Mouse (Mus musculus): ENCODE measurements around the gene Eml4. TPM values are rescaled to one million over a fixed set of nuclear protein-coding genes. Genes with fewer than 3 reads are reported as not detected.

Eml4 gene
- total and polyA plus RNA-seq, 3 experiments = 38.2 to 75.6 (median 60.1) TPM

- H3K9ac ChIP-seq (ENCODE audit: insufficient read depth, low read depth) = no peak overlapping the region
- H3K27ac ChIP-seq (ENCODE audit: insufficient read depth, low read depth) = no peak overlapping the region
- H3K79me2 ChIP-seq (replicated peaks; ENCODE audit: control insufficient read depth, extremely low read depth, insufficient read depth, poor library complexity, severe bottlenecking) = no peaks in the 10 kb centered on the region
- H3K4me3 ChIP-seq (replicated peaks in 1 of 3; ENCODE audit: low read depth in 2 of 3, low read length in 2 of 3, poor library complexity in 1 of 3) = no peak overlapping the region
- no peak for DNase-seq (ENCODE audit: extremely low read depth)
- peaks cover 0 to 6% of the 10 kb centered on the region in 2 experiments; a peak in 1 of 4 replicates for H3K4me1 ChIP-seq (ENCODE audit: control insufficient read depth in 1 of 2, insufficient read depth in 2 of 2)
- H3K9me3 ChIP-seq (replicated peaks; ENCODE audit: low read length) = no peaks in the 10 kb centered on the region
- in situ Hi-C loops (cut with MboI; ENCODE audit: low pct_ligation_motif_present, low pct_unique_long_range_greater_than_20kb, low sequenced_read_pairs) (no loop called here), dilution Hi-C loops (cut with MboI; ENCODE audit: extremely low pct_ligation_motif_present, extremely low pct_unique_long_range_greater_than_20kb, low sequenced_read_pairs) (no loop called here)
- H3K27me3 ChIP-seq (replicated peaks) = no peaks in the 10 kb centered on the region
- no peak overlapping the region for H3K4me2 ChIP-seq (ENCODE audit: insufficient read depth, low read depth, poor library complexity, severe bottlenecking)
- no peak for TF ChIP-seq EP300 (IDR thresholded peaks at IDR 0.05; ENCODE audit: low read length)
- no peak for TF ChIP-seq MAFK (IDR thresholded peaks at IDR 0.05; ENCODE audit: insufficient replicate concordance, low read length)
- TF ChIP-seq KAT2A (IDR thresholded peaks at IDR 0.05; ENCODE audit: insufficient replicate concordance, low read length) = no peak
- no peak for TF ChIP-seq ELF1 (IDR thresholded peaks at IDR 0.05; ENCODE audit: low read depth, low read length)
- no peak for TF ChIP-seq SMC3 (IDR thresholded peaks at IDR 0.05; ENCODE audit: low read depth, low read length)
- TF ChIP-seq POLR2A (IDR thresholded peaks at IDR 0.05; ENCODE audit: low read depth, low read length) = no peak
- no peak for TF ChIP-seq CHD2 (IDR thresholded peaks at IDR 0.05; ENCODE audit: low read length)
- TF ChIP-seq ZC3H11A (IDR thresholded peaks at IDR 0.05; ENCODE audit: low read depth, low read length) = no peak
- no peak for TF ChIP-seq BHLHE40 (IDR thresholded peaks at IDR 0.05; ENCODE audit: low read depth, low read length)
- TF ChIP-seq RAD21 (IDR thresholded peaks at IDR 0.05; ENCODE audit: low read depth, low read length) = no peak
- no peak for TF ChIP-seq ETS1 (conservative IDR thresholded peaks at IDR 0.05; ENCODE audit: low read depth, low read length)
- no peak for TF ChIP-seq ZKSCAN1 (IDR thresholded peaks at IDR 0.05; ENCODE audit: borderline replicate concordance, low read depth, low read length)
- no peak for TF ChIP-seq GABPA (IDR thresholded peaks at IDR 0.05; ENCODE audit: insufficient replicate concordance, low read depth, low read length)
- no peak for TF ChIP-seq JUND (conservative IDR thresholded peaks at IDR 0.05; ENCODE audit: low read depth, low read length)
- TF ChIP-seq MYC (IDR thresholded peaks at IDR 0.05; ENCODE audit: low read depth, low read length) = no peak
- H3K36me3 ChIP-seq (replicated peaks in 1 of 2; ENCODE audit: control insufficient read depth in 1 of 2, insufficient read depth in 1 of 2, low read length in 1 of 2) = peaks cover 49 to 96% of the 10 kb centered on the region in 2 experiments
These were observed 101.7 kb downstream of the Eml4 start for GRCm38 (mm10) chr17:83452451-83452850.

- dilution Hi-C loops (cut with MboI; ENCODE audit: extremely low pct_ligation_motif_present, extremely low pct_unique_long_range_greater_than_20kb, low sequenced_read_pairs) = no loop called here
- Histone ChIP-seq H3K27ac (ENCODE audit: insufficient read depth, low read depth) (no peak overlapping the region), H3K79me2 (replicated peaks; ENCODE audit: control insufficient read depth, extremely low read depth, insufficient read depth, poor library complexity, severe bottlenecking) (no peaks in the 10 kb centered on the region), H3K4me3 (replicated peaks in 1 of 3; ENCODE audit: low read depth in 2 of 3, low read length in 2 of 3, poor library complexity in 1 of 3) (no peak overlapping the region), H3K27me3 (replicated peaks) (no peaks in the 10 kb centered on the region), H3K36me3 (replicated peaks in 1 of 2; ENCODE audit: control insufficient read depth in 1 of 2, insufficient read depth in 1 of 2, low read length in 1 of 2) (peaks cover 56 to 97% of the 10 kb centered on the region in 2 experiments), H3K4me1 (ENCODE audit: control insufficient read depth in 1 of 2, insufficient read depth in 2 of 2) (peaks cover 0 to 6% of the 10 kb centered on the region in 2 experiments; a peak in 1 of 4 replicates), H3K4me2 (ENCODE audit: insufficient read depth, low read depth, poor library complexity, severe bottlenecking) (no peak overlapping the region), H3K9ac (ENCODE audit: insufficient read depth, low read depth) (no peak overlapping the region), H3K9me3 (replicated peaks; ENCODE audit: low read length) (no peaks in the 10 kb centered on the region)
- DNase-seq (ENCODE audit: extremely low read depth) = no peak
- in situ Hi-C loops (cut with MboI; ENCODE audit: low pct_ligation_motif_present, low pct_unique_long_range_greater_than_20kb, low sequenced_read_pairs) = no loop called here
- TF ChIP-seq IRF4 (IDR thresholded peaks at IDR 0.05; ENCODE audit: low read depth, low read length) (no peak), E2F4 (IDR thresholded peaks at IDR 0.05; ENCODE audit: insufficient replicate concordance, low read depth, low read length) (no peak), POLR2A (IDR thresholded peaks at IDR 0.05; ENCODE audit: low read depth, low read length) (no peak), TCF12 (IDR thresholded peaks at IDR 0.05; ENCODE audit: low read depth, low read length) (no peak), PAX5 (IDR thresholded peaks at IDR 0.05; ENCODE audit: low read length) (no peak), SMC3 (IDR thresholded peaks at IDR 0.05; ENCODE audit: low read depth, low read length) (no peak), ETS1 (conservative IDR thresholded peaks at IDR 0.05; ENCODE audit: low read depth, low read length) (no peak), ZNF384 (IDR thresholded peaks at IDR 0.05; ENCODE audit: low read depth, low read length) (no peak), MAFK (IDR thresholded peaks at IDR 0.05; ENCODE audit: insufficient replicate concordance, low read length) (no peak), CHD1 (IDR thresholded peaks at IDR 0.05; ENCODE audit: low read depth, low read length) (no peak), GABPA (IDR thresholded peaks at IDR 0.05; ENCODE audit: insufficient replicate concordance, low read depth, low read length) (no peak)
These were observed 102.9 kb downstream of the Eml4 start for GRCm38 (mm10) chr17:83453587-83453986.
